Mouse (Mus musculus) cerebellum, adult 18-20 months (tissue): ENCODE data around the gene Zranb2.

ENCODE experiments used
- DNase-seq, 2 experiments: peaks; one replicate each; pipeline ENCODE4 v3.0.0; 2021

Zranb2 gene

GRCm38 (mm10) chr3:157533964-157534785 is at the start of gene Zranb2:
Gene Zranb2, plus strand, starts transcription at chr3:157534160.
- peak; percentile 94 to 96 for DNase-seq

- DNase-seq = no peak
Observed at GRCm38 (mm10) chr3:157492043-157492442, 41.9 kb upstream of the Zranb2 start.

GRCm38 (mm10) chr3:157502216-157502615 is 31.7 kb upstream of the Zranb2 start:
- DNase-seq = no peak

DNA sequence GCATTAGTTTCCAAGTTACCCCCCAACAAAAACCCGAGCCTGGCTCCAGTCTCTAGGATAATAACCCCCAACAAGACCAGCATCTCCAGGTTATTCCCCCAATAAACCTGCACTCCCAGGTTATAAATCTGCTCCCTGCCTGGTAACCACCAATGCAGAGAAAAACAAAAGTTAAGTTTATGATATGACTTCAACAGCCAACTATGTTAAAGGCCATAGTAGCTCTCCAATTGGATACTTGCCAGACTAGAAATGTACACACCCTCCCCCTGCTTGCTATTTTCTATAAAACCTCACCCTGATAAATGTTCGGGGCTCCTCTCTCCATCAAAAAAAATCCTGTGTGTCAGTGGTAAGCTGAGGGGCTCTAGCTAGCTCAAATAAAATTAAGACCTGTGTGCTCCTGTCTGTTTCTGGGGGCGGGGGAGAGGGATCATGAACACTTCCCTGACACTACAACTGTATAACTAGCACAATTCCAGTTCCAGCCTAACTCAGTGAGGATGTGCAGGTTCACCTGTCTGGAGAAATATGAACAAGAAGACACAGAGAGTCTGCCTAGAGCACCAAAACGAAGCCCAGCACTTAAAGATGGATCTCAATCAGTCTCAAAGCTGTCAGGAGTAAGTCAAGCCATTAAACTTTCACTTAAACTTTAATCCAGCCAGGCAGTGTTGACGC is 19.7 kb upstream of the Zranb2 start:
- no peak for DNase-seq

GRCm38 (mm10) chr3:157516471-157516870 is 17.5 kb upstream of the Zranb2 start:
- DNase-seq = no peak

GRCm38 (mm10) chr3:157517992-157518391 is 16.0 kb upstream of the Zranb2 start:
- DNase-seq = no peak

DNA sequence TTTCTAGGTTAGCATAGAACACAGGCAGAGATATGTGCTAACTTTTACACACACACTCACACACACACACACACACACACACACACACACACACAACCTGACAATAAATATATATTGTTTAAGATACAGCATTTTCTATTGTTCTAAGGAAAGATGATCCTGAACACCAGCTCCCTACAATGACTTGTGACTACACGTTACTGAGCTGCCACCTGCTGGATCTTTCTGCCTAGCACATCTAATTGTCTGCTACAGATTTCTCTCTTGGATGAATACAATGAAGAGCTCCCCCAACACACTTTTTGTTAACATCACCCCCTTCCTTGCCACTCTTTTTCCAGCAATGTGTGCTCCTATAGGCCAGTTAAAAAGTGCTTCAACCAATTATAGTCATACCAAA is 13.5 kb upstream of the Zranb2 start:
- peak; percentile 64 to 73 for DNase-seq

- DNase-seq = no peak
Observed at GRCm38 (mm10) chr3:157523834-157524233, 10.1 kb upstream of the Zranb2 start.

DNA sequence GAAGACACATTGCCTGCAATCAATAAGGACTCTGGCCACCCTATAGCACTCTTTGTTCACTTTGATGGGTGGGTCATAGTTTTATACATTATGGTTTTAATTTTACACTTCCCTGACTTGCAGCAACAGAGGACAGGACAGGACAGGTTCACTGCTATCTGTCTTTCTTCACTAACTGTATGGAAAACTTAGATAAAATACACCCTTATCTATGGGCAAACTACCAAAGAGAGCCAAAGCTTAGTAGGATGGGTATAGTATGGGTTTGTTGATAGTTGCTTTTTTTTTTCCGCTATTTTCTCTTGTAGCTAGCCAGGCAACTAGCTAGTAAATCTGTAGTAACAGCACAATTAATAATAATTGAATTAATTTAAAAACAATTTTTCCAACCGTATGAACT is 2.4 kb upstream of the Zranb2 start:
- no peak for DNase-seq

- no peak for DNase-seq
Observed at GRCm38 (mm10) chr3:157534786-157535415, 941 bp downstream of the Zranb2 start.

- no peak for DNase-seq
Observed at GRCm38 (mm10) chr3:157549323-157549722, 15.4 kb downstream of the Zranb2 start.

DNA sequence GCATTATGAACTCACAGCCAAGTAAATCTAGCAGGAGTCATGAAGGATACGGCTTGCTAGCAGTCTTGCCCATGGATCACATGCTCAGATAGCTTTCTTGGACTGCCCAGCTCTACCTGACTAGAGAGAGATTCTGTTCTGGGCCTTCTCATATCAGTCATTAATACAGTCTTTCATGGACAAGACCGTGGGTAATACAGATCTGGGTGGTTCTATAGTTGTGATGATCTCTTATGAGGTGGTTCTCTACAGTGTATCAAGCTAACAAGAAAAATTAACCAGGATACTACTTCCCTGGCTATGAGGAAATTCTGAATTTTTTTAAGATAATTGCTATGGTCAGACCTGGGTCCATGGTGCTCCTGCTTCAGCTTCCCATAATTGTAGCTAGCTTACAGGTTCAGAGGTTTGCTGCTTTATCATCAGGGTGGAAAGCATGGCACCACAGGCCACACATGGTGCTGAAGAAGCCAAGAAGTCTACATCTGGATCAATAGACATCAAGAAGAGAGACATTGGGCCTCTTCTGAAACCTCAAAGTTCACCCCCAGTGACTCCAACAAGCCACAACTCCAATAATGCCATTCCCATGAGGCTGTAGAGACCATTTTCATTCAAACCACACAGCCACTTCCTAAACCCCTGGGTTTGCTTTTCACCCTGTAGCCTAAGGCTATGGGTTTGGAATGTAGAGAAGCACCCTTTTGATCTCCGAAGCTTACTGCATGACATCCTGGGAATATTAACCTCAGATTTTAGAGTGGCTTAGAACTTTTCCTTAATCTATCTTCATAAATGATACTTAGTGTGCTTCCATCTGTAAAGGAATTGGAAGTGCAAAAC is 16.0 kb downstream of the Zranb2 start:
- DNase-seq = no peak

DNA sequence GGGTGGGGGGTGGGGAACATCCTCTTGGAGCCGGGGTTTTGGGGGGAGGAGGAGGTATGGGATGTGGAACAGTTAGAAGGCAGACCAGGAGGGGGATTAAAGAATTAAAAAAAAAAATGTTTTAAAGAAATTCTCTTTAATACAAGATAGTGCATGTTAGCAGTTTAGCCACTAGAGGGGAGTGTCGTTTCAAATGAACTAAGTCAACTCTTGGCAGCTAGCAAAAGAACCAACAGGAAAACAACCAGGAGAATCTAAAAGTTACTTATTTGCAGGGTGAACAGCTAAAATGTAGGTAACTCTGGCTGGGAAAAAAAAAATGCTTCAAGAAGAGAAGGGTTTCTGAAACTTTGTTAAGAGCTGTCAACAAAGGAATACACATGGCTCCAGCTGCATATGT is 31.2 kb downstream of the Zranb2 start:
- no peak for DNase-seq

DNA sequence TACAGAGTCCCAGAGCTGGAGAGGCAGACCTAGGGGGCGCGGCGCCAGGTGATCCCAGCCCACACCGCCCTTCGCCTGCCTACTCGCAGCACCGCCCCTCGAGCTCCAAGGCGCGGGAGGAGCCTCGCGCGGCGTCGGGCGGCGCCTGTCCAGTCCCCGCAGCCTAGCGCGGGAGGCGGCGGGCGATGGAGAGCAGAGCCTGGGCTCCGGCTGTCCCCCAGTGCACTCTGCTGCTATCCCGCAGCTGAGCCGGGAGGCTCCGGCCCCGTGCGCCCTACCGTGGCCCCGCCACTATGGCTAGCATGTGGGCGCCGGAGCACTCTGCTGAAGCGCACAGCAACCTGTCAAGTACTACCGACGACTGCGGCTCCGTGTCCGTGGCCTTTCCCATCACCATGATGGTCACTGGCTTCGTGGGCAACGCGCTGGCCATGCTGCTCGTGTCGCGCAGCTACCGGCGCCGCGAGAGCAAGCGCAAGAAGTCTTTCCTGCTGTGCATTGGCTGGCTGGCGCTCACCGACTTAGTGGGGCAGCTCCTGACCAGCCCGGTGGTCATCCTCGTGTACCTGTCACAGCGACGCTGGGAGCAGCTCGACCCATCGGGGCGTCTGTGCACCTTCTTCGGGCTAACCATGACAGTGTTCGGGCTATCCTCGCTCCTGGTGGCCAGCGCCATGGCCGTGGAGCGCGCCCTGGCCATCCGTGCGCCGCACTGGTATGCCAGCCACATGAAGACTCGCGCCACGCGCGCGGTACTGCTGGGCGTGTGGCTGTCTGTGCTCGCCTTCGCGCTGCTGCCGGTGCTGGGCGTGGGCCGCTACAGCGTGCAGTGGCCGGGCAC is 33.0 kb downstream of the Zranb2 start, which contains the start of gene Ptger3:
Ptger3 (plus strand) TSS at position 168 of the 841 bp plus-strand sequence.
- no peak for DNase-seq

DNA sequence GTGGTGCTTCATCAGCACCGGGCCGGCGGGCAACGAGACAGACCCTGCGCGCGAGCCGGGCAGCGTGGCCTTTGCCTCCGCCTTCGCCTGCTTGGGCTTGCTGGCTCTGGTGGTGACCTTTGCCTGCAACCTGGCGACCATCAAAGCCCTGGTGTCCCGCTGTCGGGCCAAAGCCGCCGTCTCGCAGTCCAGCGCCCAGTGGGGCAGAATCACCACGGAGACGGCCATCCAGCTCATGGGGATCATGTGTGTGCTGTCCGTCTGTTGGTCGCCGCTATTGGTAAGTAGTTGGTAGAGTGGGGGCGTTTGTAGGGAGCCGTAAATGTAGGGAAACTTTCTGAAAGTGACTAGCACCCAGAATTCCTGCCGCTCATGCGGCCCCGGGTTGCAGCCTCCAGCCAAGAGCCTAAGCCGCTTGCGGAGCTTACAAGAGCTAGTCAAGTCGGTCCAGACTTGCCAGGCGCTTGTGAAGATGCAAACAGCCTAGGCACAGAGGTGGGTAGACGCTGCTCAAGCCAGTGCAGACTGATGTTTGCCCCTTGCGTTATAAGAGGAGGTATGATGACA is 33.7 kb downstream of the Zranb2 start:
- DNase-seq = no peak

GRCm38 (mm10) chr3:157572011-157572410 is 38.1 kb downstream of the Zranb2 start:
- no peak for DNase-seq

- DNase-seq = no peak
Observed at GRCm38 (mm10) chr3:157575441-157576342, 41.7 kb downstream of the Zranb2 start.

- no peak for DNase-seq
Observed at GRCm38 (mm10) chr3:157576343-157576722, 42.4 kb downstream of the Zranb2 start.

GRCm38 (mm10) chr3:157576862-157577261 is 42.9 kb downstream of the Zranb2 start:
- DNase-seq = no peak

DNA sequence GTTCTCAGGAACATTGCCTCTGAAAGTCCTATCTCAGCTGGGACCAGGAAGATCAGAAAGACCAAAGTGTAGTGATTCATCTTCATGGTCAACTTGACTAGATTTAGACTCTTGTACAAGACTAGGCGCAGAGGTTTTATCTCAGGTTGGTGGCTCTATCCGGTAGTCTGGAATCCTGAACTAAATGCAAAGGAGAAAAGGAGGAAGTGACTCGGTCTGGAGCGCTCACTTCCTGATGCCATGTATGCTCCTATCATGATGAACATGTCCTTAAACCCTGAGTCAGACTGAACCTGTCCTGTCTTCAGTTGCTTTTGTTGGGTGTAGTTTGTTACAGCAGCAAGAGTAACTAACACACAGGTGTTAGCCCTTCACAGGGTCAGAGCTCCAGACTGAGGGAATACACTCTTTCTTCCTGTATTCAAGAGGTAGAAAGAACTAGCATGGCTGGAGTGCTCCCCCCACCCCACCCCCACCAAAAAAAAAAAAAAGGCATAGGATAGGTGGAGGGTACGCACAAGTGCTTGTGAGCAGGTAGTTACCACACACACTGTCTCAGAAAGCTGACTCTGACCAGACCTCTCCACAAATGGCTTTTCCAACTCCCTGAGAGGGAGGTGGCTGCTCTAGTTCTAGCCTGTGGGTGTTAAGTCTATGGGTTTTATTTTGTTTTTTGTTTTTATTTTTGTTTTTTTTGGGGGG is 44.7 kb downstream of the Zranb2 start:
- DNase-seq = no peak
